Mouse (Mus musculus): ENCODE data around the gene Arrdc5. TPM values are rescaled to one million over a fixed set of nuclear protein-coding genes. Genes with fewer than 3 reads are reported as not detected.
A peak's percentile ranks its signal among the peaks of the same experiment; 100 is the strongest.
"Not testable (repeated sequence)": the region's sequence is repeated elsewhere in the genome, so short reads cannot be mapped to it uniquely, and the experiment has no call there.

Arrdc5 gene
- polyA plus RNA-seq, 1 experiment = 274 TPM

- Histone ChIP-seq H3K36me3 (ENCODE audit: control insufficient read depth, insufficient read depth, low read length) (no peaks in the 10 kb centered on the region), H3K4me1 (ENCODE audit: control insufficient read depth, insufficient read depth, low read length) (peaks cover 10% of the 10 kb centered on the region), H3K4me3 (ENCODE audit: control insufficient read depth, low read depth, low read length) (no peak overlapping the region), H3K27ac (ENCODE audit: control insufficient read depth, insufficient read depth, low read depth, low read length) (no peak overlapping the region), H3K27me3 (ENCODE audit: control insufficient read depth, insufficient read depth, low read length) (no peaks in the 10 kb centered on the region)
- TF ChIP-seq CTCF (IDR thresholded peaks at IDR 0.05; ENCODE audit: control insufficient read depth, insufficient read depth, insufficient replicate concordance, low read depth, low read length) = no peak
- no peak for TF ChIP-seq POLR2A (IDR thresholded peaks at IDR 0.05; ENCODE audit: control insufficient read depth, low read depth, low read length)
These were observed 40.6 kb downstream of the Arrdc5 start for GRCm38 (mm10) chr17:56259301-56260037.

GRCm38 (mm10) chr17:56258812-56259211 lies 41.3 kb downstream of the Arrdc5 start:
- H3K36me3 ChIP-seq (ENCODE audit: control insufficient read depth, insufficient read depth, low read length) = not testable (repeated sequence)

GRCm38 (mm10) chr17:56258269-56258668 lies 41.8 kb downstream of the Arrdc5 start:
- not testable (repeated sequence) for H3K36me3 ChIP-seq (ENCODE audit: control insufficient read depth, insufficient read depth, low read length); H3K27me3 ChIP-seq (ENCODE audit: control insufficient read depth, insufficient read depth, low read length); H3K4me3 ChIP-seq (ENCODE audit: control insufficient read depth, low read depth, low read length); H3K4me1 ChIP-seq (ENCODE audit: control insufficient read depth, insufficient read depth, low read length); H3K27ac ChIP-seq (ENCODE audit: control insufficient read depth, insufficient read depth, low read depth, low read length)

More at GRCm38 (mm10) chr17:56258812-56259211, 41.3 kb downstream of the Arrdc5 start:
- not testable (repeated sequence) for H3K4me3 ChIP-seq (ENCODE audit: control insufficient read depth, low read depth, low read length); H3K27ac ChIP-seq (ENCODE audit: control insufficient read depth, insufficient read depth, low read depth, low read length); H3K4me1 ChIP-seq (ENCODE audit: control insufficient read depth, insufficient read depth, low read length); H3K27me3 ChIP-seq (ENCODE audit: control insufficient read depth, insufficient read depth, low read length)

- TF ChIP-seq CTCF (IDR thresholded peaks at IDR 0.05; ENCODE audit: control insufficient read depth, insufficient read depth, insufficient replicate concordance, low read depth, low read length) = no peak
- no peak for TF ChIP-seq POLR2A (IDR thresholded peaks at IDR 0.05; ENCODE audit: control insufficient read depth, low read depth, low read length)
- no peaks in the 10 kb centered on the region for H3K27me3 ChIP-seq (ENCODE audit: control insufficient read depth, insufficient read depth, low read length)
- peak overlapping the region; percentile 95 for H3K4me3 ChIP-seq (ENCODE audit: control insufficient read depth, low read depth, low read length)
- H3K27ac ChIP-seq (ENCODE audit: control insufficient read depth, insufficient read depth, low read depth, low read length) = no peak overlapping the region
- H3K36me3 ChIP-seq (ENCODE audit: control insufficient read depth, insufficient read depth, low read length) = no peaks in the 10 kb centered on the region
- peaks cover 10% of the 10 kb centered on the region for H3K4me1 ChIP-seq (ENCODE audit: control insufficient read depth, insufficient read depth, low read length)
These were observed 42.7 kb downstream of the Arrdc5 start for GRCm38 (mm10) chr17:56257181-56257894.

GRCm38 (mm10) chr17:56256239-56256881 lies 43.7 kb downstream of the Arrdc5 start, which contains the start of gene Fem1a:
Gene Fem1a (plus strand): TSS chr17:56256810.
- Histone ChIP-seq H3K27ac (ENCODE audit: control insufficient read depth, insufficient read depth, low read depth, low read length) (peak within 1 kb of the TSS; percentile 95), H3K36me3 (ENCODE audit: control insufficient read depth, insufficient read depth, low read length) (no peaks in the 10 kb centered on the region), H3K27me3 (ENCODE audit: control insufficient read depth, insufficient read depth, low read length) (no peaks in the 10 kb centered on the region), H3K4me3 (ENCODE audit: control insufficient read depth, low read depth, low read length) (peak within 1 kb of the TSS; percentile 95), H3K4me1 (ENCODE audit: control insufficient read depth, insufficient read depth, low read length) (peaks cover 12% of the 10 kb centered on the region)
- TF ChIP-seq POLR2A (IDR thresholded peaks at IDR 0.05; ENCODE audit: control insufficient read depth, low read depth, low read length) (peak; percentile 59; the same call in 1 of the 2 replicates), CTCF (IDR thresholded peaks at IDR 0.05; ENCODE audit: control insufficient read depth, insufficient read depth, insufficient replicate concordance, low read depth, low read length) (no peak)

GRCm38 (mm10) chr17:56255863-56256238 lies 44.2 kb downstream of the Arrdc5 start:
- TF ChIP-seq POLR2A (IDR thresholded peaks at IDR 0.05; ENCODE audit: control insufficient read depth, low read depth, low read length) = peak; percentile 81
- TF ChIP-seq CTCF (IDR thresholded peaks at IDR 0.05; ENCODE audit: control insufficient read depth, insufficient read depth, insufficient replicate concordance, low read depth, low read length) = peak; percentile 96
- peaks cover 16% of the 10 kb centered on the region for H3K4me1 ChIP-seq (ENCODE audit: control insufficient read depth, insufficient read depth, low read length)
- H3K4me3 ChIP-seq (ENCODE audit: control insufficient read depth, low read depth, low read length) = peak overlapping the region; percentile 95
- H3K36me3 ChIP-seq (ENCODE audit: control insufficient read depth, insufficient read depth, low read length) = no peaks in the 10 kb centered on the region
- H3K27me3 ChIP-seq (ENCODE audit: control insufficient read depth, insufficient read depth, low read length) = no peaks in the 10 kb centered on the region
- peak overlapping the region; percentile 95 for H3K27ac ChIP-seq (ENCODE audit: control insufficient read depth, insufficient read depth, low read depth, low read length)

- Histone ChIP-seq H3K36me3 (ENCODE audit: control insufficient read depth, insufficient read depth, low read length) (no peaks in the 10 kb centered on the region), H3K4me3 (ENCODE audit: control insufficient read depth, low read depth, low read length) (no peak overlapping the region; the same call in 1 of the 2 replicates), H3K27ac (ENCODE audit: control insufficient read depth, insufficient read depth, low read depth, low read length) (no peak overlapping the region), H3K27me3 (ENCODE audit: control insufficient read depth, insufficient read depth, low read length) (no peaks in the 10 kb centered on the region), H3K4me1 (ENCODE audit: control insufficient read depth, insufficient read depth, low read length) (peaks cover 20% of the 10 kb centered on the region)
- TF ChIP-seq CTCF (IDR thresholded peaks at IDR 0.05; ENCODE audit: control insufficient read depth, insufficient read depth, insufficient replicate concordance, low read depth, low read length) (no peak), POLR2A (IDR thresholded peaks at IDR 0.05; ENCODE audit: control insufficient read depth, low read depth, low read length) (no peak)
These were observed 44.7 kb downstream of the Arrdc5 start for GRCm38 (mm10) chr17:56255429-56255828.

Measured in testis, adult 2 months (tissue).